Mouse (Mus musculus): ENCODE measurements around the gene Pfkfb2. TPM values are rescaled to one million over a fixed set of nuclear protein-coding genes. Genes with fewer than 3 reads are reported as not detected.

Pfkfb2 gene
- polyA plus RNA-seq, 1 experiment from 2014 or later, result 9.5 TPM

DNA sequence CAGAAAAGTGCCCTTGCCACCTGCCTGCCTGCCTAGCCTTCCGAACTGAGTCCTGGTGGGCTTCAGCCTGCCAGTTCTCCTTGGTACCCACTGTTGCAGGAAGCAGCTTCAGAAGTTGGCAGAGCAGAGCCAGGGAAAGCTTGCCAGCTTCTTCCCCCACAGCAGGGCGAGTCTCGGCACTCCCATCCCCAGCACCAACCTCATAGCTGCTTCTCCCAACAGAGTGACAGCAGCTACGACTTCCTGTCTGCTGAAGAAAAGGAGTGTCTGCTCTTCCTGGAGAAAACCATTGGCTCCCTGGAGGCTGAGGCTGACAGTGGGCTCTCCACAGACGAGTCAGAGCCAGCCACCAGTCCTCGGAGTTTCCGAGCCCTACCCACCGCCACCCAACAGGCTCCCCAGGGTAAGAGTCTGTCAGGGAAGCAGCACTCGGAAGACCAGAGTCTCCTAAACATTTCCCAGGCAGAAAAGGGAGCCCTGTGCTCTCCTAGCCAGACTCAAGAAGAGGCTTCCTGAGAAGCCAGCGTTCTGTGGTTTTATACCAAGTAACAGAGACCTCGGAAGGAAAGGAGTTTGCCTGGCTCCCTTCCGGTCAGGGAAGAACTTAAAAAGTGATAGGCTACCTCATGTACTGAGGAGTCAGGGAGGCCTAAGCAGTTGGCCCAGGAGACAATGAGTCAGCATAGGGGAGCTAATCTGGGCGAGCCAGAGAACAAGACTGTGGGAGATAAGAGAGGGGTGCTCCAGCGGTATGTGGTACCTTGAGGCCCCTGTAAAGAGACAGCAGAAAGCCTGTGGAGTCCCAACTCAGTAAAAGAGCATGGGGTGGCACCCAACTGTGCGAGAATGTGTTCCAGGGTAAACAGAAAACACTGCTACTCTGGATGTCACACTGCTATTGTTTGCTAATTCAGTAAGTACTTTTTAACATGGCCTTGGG, 12.0 kb upstream of the Pfkfb2 start:
- ATAC-seq (ENCODE audit: low FRiP score) (no peak), DNase-seq (ENCODE audit: low spot score, missing footprints) (peak; percentile 82)
- H3K4me3 ChIP-seq (ENCODE audit: low read depth, low read length), result no peak overlapping the region
- H3K27ac ChIP-seq (ENCODE audit: low read depth, low read length), result peak overlapping the region; percentile 1; the same call in 1 of the 2 replicates
- H3K27me3 ChIP-seq (ENCODE audit: control insufficient read depth, insufficient read depth, low read length), result no peaks in the 10 kb centered on the region
- H3K9me3 ChIP-seq (ENCODE audit: control insufficient read depth, low read length), result no peaks in the 10 kb centered on the region
- no peak overlapping the region for H3K4me2 ChIP-seq
- no peaks in the 10 kb centered on the region for H3K4me1 ChIP-seq (ENCODE audit: control insufficient read depth, insufficient read depth, low read length)
- H3K36me3 ChIP-seq (ENCODE audit: control insufficient read depth, insufficient read depth, low read length), result no peaks in the 10 kb centered on the region
- WGBS, result 58% methylated on average over 15 of the region's 15 CpGs
- no peak overlapping the region for H3K9ac ChIP-seq (ENCODE audit: low read length)

DNA sequence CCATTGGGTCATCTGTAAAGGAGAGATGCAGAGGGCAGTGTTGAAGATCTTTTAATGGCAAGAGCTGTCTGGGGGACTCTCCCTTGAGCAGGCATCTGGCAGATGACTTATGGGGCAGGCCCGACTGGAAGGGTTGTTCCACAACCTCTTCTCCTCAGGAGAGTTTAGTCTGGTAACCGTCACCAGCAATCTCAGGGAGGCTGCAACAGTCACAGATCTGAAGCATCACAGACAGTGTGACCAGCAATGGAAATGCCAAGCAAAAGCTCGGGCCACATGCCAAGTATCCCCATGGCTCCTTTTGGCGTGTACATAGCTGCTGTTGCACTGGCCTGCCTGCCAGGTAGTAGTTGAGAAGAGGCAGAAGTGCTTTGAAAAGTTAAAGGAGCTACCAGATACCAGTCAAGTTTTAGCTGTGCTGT, 11.2 kb upstream of the Pfkfb2 start:
- H3K27me3 ChIP-seq (ENCODE audit: control insufficient read depth, insufficient read depth, low read length), result no peaks in the 10 kb centered on the region
- no peak overlapping the region for H3K4me2 ChIP-seq
- DNase-seq (ENCODE audit: low spot score, missing footprints) (peak; percentile 54), ATAC-seq (ENCODE audit: low FRiP score) (no peak)
- WGBS, result 80% methylated on average over 4 of the region's 4 CpGs
- no peaks in the 10 kb centered on the region for H3K36me3 ChIP-seq (ENCODE audit: control insufficient read depth, insufficient read depth, low read length)
- no peaks in the 10 kb centered on the region for H3K9me3 ChIP-seq (ENCODE audit: control insufficient read depth, low read length)
- H3K4me3 ChIP-seq (ENCODE audit: low read depth, low read length), result no peak overlapping the region
- no peaks in the 10 kb centered on the region for H3K4me1 ChIP-seq (ENCODE audit: control insufficient read depth, insufficient read depth, low read length)
- no peak overlapping the region for H3K9ac ChIP-seq (ENCODE audit: low read length)
- H3K27ac ChIP-seq (ENCODE audit: low read depth, low read length), result no peak overlapping the region

DNA sequence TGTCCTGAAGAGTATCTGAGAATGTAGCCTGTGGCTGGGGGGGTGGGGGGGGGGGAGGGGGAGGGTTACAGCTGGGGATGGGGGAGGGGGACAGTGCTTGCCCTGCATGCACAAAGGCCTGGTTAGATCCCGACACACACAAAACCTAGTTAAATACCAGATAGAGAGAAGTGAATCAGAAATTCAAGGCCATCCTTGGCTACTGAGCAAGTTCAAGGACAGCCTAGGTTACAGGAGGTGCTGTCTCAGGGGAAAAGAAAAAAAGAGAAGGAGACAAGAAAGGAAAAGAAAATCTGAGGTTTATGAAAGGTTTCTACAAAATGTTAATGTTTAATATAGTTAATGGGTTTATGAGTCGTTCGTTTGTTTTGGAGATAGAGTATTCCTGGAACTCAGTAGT, 10.6 kb upstream of the Pfkfb2 start:
- Histone ChIP-seq H3K4me2 (no peak overlapping the region), H3K9me3 (ENCODE audit: control insufficient read depth, low read length) (no peaks in the 10 kb centered on the region), H3K4me3 (ENCODE audit: low read depth, low read length) (no peak overlapping the region), H3K27ac (ENCODE audit: low read depth, low read length) (no peak overlapping the region), H3K9ac (ENCODE audit: low read length) (no peak overlapping the region), H3K4me1 (ENCODE audit: control insufficient read depth, insufficient read depth, low read length) (no peaks in the 10 kb centered on the region), H3K36me3 (ENCODE audit: control insufficient read depth, insufficient read depth, low read length) (no peaks in the 10 kb centered on the region), H3K27me3 (ENCODE audit: control insufficient read depth, insufficient read depth, low read length) (no peaks in the 10 kb centered on the region)
- no peak for ATAC-seq (ENCODE audit: low FRiP score)
- 80% methylated on average over 3 of the region's 3 CpGs for WGBS
- peak; percentile 54 for DNase-seq (ENCODE audit: low spot score, missing footprints)

DNA sequence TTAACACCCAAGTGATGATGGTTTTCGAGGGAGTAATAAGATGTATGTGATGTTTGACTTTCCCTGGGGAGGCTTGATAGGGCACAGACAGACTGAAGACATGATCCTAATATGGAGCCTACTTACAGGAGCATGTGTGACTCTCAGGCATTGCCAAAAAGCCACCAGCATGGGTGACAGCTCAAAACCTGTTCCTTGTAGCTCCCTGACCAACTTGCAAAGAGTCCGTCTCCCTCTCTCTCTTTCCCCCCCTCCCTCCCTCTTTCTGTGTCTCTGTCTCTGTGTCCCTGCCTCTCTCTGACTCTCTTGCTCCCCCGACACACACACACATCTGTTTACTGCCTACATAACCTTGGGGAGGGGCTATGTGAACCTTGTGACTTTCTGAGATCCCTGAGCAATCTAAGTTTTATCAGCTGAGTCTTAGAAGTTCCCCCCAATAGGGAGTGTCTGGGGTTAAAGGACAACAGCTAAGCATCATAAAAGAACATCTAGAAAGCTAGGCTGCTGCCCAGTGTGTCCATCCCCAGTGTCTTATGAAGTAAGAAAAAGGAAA, 9.6 kb upstream of the Pfkfb2 start:
- no peak overlapping the region for H3K27ac ChIP-seq (ENCODE audit: low read depth, low read length)
- no peak overlapping the region for H3K4me2 ChIP-seq
- DNase-seq (ENCODE audit: low spot score, missing footprints) (peak; percentile 56), ATAC-seq (ENCODE audit: low FRiP score) (no peak)
- H3K9ac ChIP-seq (ENCODE audit: low read length), result no peak overlapping the region
- no peaks in the 10 kb centered on the region for H3K36me3 ChIP-seq (ENCODE audit: control insufficient read depth, insufficient read depth, low read length)
- WGBS, result 89% methylated on average over 3 of the region's 3 CpGs
- H3K27me3 ChIP-seq (ENCODE audit: control insufficient read depth, insufficient read depth, low read length), result no peaks in the 10 kb centered on the region
- H3K4me3 ChIP-seq (ENCODE audit: low read depth, low read length), result no peak overlapping the region
- no peaks in the 10 kb centered on the region for H3K9me3 ChIP-seq (ENCODE audit: control insufficient read depth, low read length)
- H3K4me1 ChIP-seq (ENCODE audit: control insufficient read depth, insufficient read depth, low read length), result no peaks in the 10 kb centered on the region

DNA sequence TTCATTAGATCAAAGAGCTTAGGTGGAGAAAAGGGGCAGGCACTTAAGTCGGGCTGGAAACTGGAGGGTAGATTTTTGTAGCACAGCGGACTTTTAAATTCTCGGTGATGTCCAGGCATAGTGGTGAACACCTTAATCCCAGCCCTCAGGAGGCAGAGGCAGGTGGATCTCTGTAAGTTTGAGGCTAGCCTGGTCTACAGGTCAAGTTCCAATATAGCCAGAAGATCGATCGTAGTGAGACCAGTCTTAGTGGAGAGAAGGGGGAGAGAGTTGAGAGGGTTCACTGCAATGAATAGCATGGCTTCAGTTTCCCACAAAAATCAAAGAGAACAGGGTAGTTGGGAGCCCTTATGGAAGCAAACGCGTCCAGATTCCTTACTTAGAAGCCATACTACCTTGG, 8.9 kb upstream of the Pfkfb2 start:
- Histone ChIP-seq H3K4me3 (ENCODE audit: low read depth, low read length) (no peak overlapping the region), H3K9me3 (ENCODE audit: control insufficient read depth, low read length) (no peaks in the 10 kb centered on the region), H3K27me3 (ENCODE audit: control insufficient read depth, insufficient read depth, low read length) (no peaks in the 10 kb centered on the region), H3K27ac (ENCODE audit: low read depth, low read length) (no peak overlapping the region), H3K36me3 (ENCODE audit: control insufficient read depth, insufficient read depth, low read length) (no peaks in the 10 kb centered on the region), H3K4me1 (ENCODE audit: control insufficient read depth, insufficient read depth, low read length) (no peaks in the 10 kb centered on the region), H3K4me2 (no peak overlapping the region), H3K9ac (ENCODE audit: low read length) (no peak overlapping the region)
- ATAC-seq (ENCODE audit: low FRiP score) (no peak), DNase-seq (ENCODE audit: low spot score, missing footprints) (peak; percentile 65)
- 89% methylated on average over 7 of the region's 7 CpGs for WGBS

DNA sequence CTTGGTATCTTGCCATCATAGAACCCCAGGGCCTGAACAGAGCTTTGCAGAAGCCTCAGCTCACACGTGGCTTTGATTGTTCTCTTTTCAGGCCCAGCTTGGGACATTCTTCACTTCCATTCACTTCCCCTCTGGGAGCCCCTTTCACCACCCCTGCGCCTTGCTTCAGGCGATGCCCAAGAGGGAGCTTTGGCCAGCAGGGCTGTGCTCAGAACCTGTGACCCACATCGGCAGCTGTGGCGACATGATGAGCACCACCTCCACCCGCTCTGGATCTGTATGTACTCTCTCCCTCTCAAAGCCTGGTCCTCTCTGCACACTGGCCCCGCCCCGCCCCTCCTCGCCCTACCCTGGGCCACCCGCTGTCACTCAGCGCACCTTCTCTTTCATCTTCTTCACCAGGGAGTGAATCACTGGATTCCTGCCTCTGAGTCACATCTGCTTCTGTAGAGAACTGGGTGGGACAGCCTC, 8.4 kb upstream of the Pfkfb2 start:
- WGBS, result 26% methylated on average over 11 of the region's 11 CpGs
- DNase-seq (ENCODE audit: low spot score, missing footprints), result peak; percentile 69
- no peaks in the 10 kb centered on the region for H3K36me3 ChIP-seq (ENCODE audit: control insufficient read depth, insufficient read depth, low read length)
- H3K4me2 ChIP-seq, result no peak overlapping the region
- no peaks in the 10 kb centered on the region for H3K4me1 ChIP-seq (ENCODE audit: control insufficient read depth, insufficient read depth, low read length)
- no peak overlapping the region for H3K9ac ChIP-seq (ENCODE audit: low read length)
- no peaks in the 10 kb centered on the region for H3K9me3 ChIP-seq (ENCODE audit: control insufficient read depth, low read length)
- H3K27me3 ChIP-seq (ENCODE audit: control insufficient read depth, insufficient read depth, low read length), result no peaks in the 10 kb centered on the region
- no peak overlapping the region for H3K4me3 ChIP-seq (ENCODE audit: low read depth, low read length)
- peak; percentile 57; the same call in 1 of the 2 replicates for ATAC-seq (ENCODE audit: low FRiP score)
- H3K27ac ChIP-seq (ENCODE audit: low read depth, low read length), result no peak overlapping the region

DNA sequence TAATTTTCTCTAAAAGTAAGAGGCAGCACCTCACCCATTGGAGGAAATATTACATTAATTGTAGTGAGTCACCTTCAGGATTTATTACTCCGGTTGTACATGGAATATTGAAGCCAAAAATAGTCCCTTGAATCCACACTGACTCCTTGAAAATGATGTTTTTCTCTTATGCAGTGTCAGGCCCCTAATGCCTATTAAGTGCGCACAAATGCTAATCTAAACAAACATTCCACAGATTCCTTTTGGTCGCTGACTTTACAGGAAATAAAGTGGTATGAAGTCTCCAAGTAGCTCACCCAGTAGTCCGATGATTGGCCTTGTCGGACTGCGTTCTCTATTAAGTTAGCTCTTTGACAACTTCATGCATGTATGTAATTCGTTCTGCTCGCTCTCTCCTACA, 5.8 kb upstream of the Pfkfb2 start:
- Histone ChIP-seq H3K4me3 (ENCODE audit: low read depth, low read length) (no peak overlapping the region), H3K27me3 (ENCODE audit: control insufficient read depth, insufficient read depth, low read length) (no peaks in the 10 kb centered on the region), H3K9ac (ENCODE audit: low read length) (no peak overlapping the region), H3K9me3 (ENCODE audit: control insufficient read depth, low read length) (no peaks in the 10 kb centered on the region), H3K27ac (ENCODE audit: low read depth, low read length) (no peak overlapping the region), H3K4me2 (no peak overlapping the region), H3K4me1 (ENCODE audit: control insufficient read depth, insufficient read depth, low read length) (peaks cover 4% of the 10 kb centered on the region; the same call in 1 of the 2 replicates), H3K36me3 (ENCODE audit: control insufficient read depth, insufficient read depth, low read length) (no peaks in the 10 kb centered on the region)
- ATAC-seq (ENCODE audit: low FRiP score) (no peak), DNase-seq (ENCODE audit: low spot score, missing footprints) (peak; percentile 65)
- 76% methylated on average over 8 of the region's 8 CpGs for WGBS

DNA sequence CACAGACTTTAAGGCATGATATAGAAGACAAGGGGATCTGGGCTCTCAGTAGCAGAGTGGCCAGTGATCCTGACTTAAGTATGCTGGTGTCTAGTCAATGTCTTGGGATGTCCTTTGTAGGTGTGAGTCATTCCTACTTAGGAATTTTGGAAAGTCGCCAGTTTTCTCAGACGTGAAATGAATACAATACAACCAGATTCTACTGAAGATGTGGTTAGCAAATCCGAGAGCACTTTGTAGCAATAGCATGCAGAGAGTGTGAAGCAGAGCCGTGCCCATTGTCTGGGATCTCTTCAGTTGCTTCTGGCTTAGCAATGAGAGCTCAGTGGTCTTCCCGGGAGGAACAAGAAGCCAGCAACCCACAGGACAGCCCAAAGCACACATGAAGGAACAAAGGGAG, 5.4 kb upstream of the Pfkfb2 start:
- ATAC-seq (ENCODE audit: low FRiP score) (no peak), DNase-seq (ENCODE audit: low spot score, missing footprints) (peak; percentile 77)
- Histone ChIP-seq H3K27ac (ENCODE audit: low read depth, low read length) (no peak overlapping the region), H3K4me2 (no peak overlapping the region), H3K9me3 (ENCODE audit: control insufficient read depth, low read length) (no peaks in the 10 kb centered on the region), H3K9ac (ENCODE audit: low read length) (no peak overlapping the region), H3K4me3 (ENCODE audit: low read depth, low read length) (no peak overlapping the region), H3K4me1 (ENCODE audit: control insufficient read depth, insufficient read depth, low read length) (peaks cover 4% of the 10 kb centered on the region; the same call in 1 of the 2 replicates), H3K27me3 (ENCODE audit: control insufficient read depth, insufficient read depth, low read length) (no peaks in the 10 kb centered on the region), H3K36me3 (ENCODE audit: control insufficient read depth, insufficient read depth, low read length) (no peaks in the 10 kb centered on the region)
- WGBS, result 73% methylated on average over 5 of the region's 5 CpGs

DNA sequence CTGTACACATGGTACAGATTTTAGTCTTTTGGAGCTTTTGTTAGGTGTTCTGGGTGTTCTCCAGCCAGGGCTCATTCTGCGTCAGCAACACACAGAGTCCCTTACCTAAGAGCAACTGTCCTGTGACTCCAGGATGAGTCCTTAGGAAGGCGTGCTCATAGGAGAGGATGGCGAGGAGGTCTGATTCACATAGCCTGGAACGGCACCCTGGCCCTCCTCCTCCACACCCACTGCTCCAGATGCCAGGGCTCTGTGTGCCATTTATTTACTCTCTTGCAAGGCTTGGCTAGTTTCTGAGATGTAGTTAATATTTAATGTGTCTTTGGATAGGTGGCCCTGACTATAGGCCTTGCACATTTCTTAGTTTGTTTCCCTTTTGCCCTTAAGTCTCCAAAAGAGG, 4.6 kb upstream of the Pfkfb2 start:
- Histone ChIP-seq H3K36me3 (ENCODE audit: control insufficient read depth, insufficient read depth, low read length) (no peaks in the 10 kb centered on the region), H3K4me1 (ENCODE audit: control insufficient read depth, insufficient read depth, low read length) (peaks cover 4% of the 10 kb centered on the region; the same call in 1 of the 2 replicates), H3K4me3 (ENCODE audit: low read depth, low read length) (no peak overlapping the region), H3K4me2 (no peak overlapping the region), H3K27me3 (ENCODE audit: control insufficient read depth, insufficient read depth, low read length) (no peaks in the 10 kb centered on the region), H3K9ac (ENCODE audit: low read length) (no peak overlapping the region), H3K9me3 (ENCODE audit: control insufficient read depth, low read length) (no peaks in the 10 kb centered on the region), H3K27ac (ENCODE audit: low read depth, low read length) (no peak overlapping the region)
- ATAC-seq (ENCODE audit: low FRiP score), result no peak
- 91% methylated on average over 4 of the region's 4 CpGs for WGBS
- DNase-seq (ENCODE audit: low spot score, missing footprints), result no peak
